Mouse (Mus musculus) ovary, adult 18-20 months (tissue): ENCODE results near the gene Evi5.
"Not testable (repeated sequence)": the region's sequence is repeated elsewhere in the genome, so short reads cannot be mapped to it uniquely, and the experiment has no call there.

Experiments used
- DNase-seq: peaks from one replicate; pipeline ENCODE4 v3.0.0; 2022; ENCODE audit warnings: low spot score, mixed read lengths

Gene Evi5

DNA sequence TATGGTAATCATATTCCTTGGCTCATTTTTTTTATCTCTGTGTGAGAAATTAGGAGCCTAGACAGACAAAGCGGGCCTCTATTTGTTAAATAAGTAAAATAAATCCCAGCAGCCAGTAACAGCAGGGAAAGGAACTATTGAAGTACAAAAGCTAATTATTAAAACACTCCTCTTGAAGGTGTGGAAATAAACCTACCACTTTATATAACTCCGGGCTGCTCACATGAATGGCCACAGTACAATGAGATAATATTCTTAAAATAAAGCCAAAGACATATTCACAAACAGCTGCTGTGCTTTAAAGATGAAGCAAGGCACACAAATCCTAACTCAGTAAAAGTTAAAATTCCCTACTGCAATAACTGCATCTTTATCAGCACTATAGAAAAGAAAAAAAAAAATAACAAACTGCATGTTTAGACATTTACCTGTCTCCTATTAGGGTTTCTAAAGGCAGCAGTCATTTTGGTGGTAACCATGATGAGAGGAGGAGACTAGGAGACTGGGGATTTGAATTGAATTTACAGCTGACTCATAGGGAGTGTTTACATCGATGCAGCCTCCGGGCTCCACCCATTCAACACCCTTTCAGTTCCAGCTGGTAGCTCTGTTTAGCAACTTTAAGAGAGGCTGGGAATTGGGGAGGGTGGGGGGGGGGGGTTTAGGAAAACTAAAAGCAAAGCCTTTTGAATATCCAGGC is at the start of gene Evi5:
Gene Evi5, minus strand, starts transcription at position 547 of the 700 bp plus-strand sequence.
- DNase-seq = no peak

DNA sequence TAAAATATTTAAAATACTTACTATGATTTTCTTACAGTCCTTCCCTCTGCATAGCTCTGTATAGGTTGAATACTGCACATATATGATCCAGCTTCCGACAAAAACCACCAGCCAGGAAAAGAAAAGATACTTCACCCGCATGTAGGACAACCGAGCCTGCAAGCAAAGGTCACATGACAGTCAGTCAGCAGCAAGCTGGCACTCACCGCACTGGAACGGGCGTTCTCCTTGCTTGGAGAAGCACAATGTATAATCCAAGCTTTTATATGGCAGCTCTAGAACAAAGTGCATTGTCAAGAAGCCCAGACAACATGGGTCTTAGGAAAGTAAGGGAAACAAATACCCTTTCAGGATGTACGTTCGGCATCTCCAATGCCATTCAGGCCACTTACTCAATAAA is 49.7 kb upstream of the Evi5 start:
- DNase-seq = no peak

DNA sequence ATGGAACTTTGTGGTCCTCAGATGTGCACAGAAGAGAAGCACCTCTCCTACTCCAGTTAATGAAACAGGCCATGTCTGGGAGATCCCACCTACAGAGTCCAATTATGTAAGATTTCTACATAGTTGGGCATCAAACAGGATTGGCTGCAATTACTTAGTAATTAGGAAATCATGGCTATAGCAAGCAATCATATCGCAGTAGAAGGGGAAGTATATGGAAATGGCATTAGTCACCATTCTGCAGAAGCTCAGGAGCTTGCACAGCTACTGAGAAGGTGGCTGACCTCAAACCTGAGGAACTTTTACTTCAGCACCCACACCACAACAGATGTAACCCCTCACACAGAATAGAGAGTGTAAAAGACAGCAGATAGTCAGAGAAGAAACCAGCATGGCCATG is 47.9 kb upstream of the Evi5 start:
- no peak for DNase-seq

DNA sequence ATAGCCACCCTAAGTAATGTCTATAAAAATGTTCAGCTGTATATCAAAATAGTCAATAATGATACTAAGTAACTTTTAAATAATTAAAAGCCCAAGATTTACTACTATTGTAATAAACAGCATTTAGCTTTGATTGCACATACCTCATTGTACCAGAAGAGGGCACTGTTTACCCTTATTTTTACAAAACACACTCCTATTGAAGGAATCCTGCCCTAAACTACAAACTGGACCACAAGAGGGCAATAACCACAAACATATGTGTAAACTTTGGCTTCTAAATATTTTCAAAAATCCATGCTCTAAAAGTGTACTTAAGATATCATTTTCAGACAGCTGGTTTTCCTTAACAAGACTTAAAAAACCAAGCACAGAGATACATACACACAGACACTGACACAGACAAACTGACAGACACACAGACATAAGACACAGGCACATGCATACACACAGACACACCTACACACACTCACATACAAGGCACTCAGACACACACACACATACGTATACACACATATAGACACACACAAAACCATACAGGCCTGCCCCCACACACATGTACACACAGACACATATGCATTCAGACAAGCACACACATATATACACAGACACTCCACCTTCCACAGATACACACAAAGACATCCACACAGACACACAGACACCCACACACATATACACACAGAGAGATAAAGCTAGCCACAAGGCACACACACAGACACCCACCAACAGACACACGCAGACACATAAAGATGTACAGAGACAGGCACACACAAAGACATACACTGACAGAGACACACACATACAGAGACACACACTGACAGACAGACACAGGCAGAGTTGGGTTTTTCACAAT is 46.7 kb upstream of the Evi5 start:
- DNase-seq = no peak

DNA sequence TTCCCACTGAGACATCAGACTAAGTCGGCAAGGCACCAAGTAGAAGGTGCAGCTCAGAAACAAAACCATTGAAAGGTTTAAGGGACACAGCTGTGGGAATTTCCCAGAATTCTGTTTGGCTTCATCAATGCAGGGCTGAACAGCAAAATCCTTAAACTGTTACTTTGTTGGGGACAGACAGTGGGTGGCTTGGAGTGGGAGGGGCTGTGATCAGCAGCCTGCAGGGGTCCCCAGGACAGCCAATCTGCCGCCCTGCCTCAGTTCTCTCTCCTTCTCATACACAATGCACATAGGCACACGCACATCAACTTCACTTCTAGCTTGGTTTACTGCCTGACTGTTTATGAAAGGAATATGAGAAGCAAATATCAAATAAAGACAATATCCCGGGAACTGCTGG is 40.4 kb upstream of the Evi5 start:
- DNase-seq = no peak

DNA sequence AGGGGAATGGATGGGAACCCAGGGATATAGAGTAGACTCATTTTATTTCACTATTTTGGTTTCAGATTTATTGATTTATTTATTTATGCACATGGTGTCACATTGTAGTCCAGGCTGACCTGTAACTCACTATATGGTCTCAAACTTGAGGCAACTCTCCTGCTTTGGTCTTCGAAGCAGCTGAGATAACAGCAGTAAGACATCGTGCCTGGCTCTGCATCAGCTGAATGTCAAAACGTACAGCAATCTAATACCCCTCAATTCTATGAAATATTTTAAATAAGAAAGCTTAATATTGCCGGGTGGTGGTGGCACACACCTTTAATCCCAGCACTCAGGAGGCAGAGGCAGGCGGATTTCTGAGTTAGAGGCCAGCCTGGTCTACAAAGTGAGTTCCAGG is 36.1 kb upstream of the Evi5 start:
- no peak for DNase-seq

DNA sequence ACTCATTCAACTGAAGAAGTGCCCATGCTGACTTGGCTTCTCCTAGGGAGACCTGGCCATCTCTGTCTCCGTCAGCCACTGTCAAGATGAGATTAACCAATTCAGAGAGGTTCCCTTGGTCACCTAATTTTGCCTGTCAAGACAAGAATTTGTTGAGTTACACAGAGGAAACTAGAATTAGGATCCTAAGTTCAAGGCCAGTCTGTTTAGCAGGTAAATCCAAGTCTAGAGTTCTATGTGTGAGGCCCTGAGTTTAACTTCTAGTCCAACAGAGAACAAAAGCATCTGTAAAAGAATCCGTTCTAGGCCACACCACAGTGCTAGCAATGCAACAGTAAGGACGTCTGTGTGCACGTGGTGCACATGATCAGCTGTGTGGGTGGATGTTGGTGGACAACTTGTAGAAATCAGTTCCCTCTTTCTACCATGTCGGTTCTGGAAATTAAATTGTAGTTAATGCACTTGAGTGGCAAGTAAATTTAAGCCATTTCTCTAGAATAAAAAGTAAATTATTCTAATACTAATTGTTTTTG is 35.2 kb upstream of the Evi5 start:
- no peak for DNase-seq

DNA sequence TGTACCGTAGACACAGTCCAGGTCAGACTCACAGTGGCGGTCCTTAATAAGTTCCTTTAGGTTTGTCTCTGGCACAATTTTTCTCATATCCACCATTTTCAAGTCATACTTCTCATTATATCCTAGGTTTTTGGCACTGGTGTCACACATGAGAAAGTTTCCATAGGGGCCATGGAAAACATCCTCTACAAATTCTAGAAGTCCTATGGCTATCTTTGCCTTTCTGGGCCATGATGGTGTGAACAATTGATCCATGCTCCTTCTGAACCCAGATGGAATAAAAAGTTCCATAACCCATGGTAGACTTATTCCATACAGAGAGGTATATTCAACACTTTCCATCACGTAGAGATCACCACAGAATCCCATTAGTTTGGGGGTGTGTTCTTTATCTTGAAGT is 34.8 kb upstream of the Evi5 start:
- no peak for DNase-seq

DNA sequence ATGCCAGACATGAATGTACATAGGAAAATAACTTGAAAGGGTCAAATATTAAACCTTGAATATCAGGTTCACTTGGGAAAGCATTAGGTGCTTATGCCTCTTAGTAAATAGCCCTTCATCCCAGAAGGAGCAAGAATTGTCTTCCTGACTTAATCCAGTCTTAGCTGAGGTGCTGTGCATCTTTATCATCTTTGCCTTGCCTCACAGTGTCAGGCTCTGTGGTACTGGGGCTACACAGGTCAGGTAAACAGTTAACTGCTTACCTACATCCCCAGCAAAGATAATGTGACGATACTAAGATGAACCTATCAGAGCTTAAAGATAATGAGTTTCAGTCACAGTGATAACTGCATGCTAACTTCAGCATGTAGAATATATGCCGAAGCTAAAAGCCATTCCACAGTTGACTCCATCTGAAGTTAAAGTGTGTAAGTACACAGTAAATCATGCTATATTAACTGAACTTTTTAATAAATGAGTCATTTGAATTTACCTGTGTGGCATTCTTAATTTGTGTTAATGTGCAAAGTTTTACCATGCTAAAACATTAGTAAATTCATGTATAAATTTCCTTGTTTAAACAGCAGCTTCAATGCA is 33.7 kb upstream of the Evi5 start:
- no peak for DNase-seq

DNA sequence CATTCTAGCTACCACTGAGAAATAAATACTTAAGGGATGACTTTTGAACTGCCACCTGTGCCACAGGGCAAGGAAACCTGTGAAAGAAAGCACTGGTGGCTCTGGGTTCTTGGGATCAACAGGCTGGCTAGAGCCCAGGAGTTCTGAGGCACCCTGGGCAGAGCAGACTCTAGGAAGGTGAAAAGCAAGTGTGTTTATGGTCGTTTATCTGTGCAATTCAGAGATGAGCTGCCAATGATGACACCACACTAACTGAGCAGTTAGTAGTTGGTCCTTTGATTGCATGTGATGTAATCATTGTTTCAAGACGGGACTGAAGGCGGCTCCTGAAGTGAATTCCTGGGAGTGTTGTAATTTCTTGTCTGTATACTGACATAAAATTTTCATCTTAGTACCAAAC is 29.4 kb upstream of the Evi5 start:
- no peak for DNase-seq

DNA sequence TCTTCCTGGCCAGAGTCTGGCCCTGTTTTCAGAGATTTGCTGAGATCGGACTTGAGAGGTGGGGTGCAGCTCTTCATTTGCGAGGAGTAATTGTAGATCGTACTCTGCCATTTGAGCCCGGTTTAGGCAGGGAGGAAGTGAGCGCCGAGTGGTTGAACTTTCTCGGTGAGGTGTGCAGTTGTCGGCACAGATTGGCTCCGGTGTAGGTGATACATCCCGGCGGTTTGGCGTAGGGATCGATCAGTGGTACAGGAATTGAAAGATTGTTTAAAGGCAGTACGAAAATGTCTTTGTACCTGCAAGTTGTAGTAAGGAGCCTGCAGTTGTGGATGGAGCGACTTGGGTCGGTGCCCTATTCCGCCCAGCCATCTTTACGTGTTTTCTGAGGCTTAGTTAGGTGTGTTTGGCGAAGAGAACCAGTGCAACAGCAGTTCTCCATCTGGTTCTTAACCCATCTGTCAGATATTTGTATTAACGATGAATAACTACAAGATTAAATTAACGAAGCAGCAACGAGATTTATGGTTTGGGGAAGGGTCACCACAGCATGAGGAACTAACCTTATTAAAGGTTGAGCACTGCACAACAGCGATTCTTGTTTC is 26.2 kb upstream of the Evi5 start:
- no peak for DNase-seq

DNA sequence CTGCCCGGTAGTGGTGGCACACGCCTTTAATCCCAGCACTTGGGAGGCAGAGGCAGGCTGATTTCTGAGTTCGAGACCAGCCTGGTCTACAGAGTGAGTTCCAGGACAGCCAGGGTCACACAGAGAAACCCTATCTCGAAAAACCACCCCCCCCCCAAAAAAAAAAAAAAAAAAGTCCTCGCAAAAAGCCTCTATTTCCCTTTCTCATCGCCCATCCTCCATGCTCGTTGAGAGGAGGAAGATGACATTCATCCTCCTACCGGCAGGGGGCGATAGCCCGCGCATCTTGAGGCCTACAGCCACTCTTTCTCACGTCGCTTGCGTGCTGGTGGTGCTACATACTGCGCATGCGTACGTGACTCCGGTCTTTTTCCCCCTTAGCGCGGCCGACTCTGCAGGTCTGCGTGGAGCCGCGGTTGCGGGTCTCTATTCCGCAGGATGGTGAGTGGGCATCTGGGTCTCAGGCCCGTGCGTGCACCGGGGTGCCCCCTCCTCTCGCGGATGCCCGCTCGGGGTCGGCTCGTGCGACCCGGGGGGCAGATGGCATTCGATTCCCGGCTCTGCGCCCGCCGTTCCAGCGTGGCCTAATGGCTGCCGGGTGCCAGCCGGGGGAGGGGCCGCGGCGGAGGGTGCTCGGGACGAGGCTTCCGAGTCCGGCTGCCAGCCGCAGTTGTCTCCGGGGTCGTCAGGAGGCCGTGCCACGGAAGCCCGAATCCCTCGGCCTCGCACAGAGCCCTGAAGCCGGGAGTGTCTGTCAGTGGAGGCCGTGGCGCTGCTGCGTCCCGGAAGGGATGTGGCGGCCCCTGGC is 25.5 kb upstream of the Evi5 start, which contains the start of gene Rpl5:
Gene Rpl5, plus strand, starts transcription at position 297 of the 808 bp plus-strand sequence.
- peak; percentile 88 for DNase-seq

DNA sequence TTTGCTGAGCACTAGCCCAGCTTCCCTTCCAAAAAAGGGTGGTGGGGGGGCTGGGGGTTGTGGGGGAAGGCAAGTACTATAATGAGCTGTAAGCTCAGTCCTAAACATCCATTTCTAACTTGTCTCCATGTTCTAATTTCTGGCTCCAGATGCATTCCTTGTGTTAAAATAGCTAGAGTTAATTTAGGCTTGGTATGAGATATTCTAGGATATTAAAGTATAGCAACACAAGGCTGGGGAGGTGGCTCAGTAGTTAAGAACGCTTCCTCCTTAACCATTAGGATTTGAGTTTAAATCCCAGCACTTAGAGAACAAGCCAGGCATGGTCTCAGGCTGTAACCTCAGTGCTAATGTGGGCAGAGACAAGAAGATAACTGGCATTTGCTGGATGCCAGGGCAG is 21.4 kb upstream of the Evi5 start:
- DNase-seq = no peak

DNA sequence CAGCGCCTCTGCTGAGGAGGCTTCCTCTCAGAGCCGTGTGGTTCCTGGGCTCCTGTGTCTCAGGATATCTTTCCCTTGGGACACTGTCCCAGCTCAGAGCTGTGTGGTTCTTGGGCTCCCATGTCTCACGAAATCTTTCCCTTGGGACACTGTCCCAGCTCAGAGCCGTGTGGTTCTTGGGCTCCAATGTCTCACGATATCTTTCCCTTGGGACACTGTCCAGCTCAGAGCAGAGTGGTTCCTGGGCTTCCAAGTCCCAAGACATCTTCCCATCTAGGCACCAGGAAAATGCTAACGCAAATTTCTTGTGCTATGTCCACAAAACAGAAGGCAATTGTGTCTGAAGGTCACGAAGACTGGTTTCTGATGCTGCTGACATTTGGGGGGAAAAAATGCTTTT is 19.8 kb upstream of the Evi5 start:
- no peak for DNase-seq

DNA sequence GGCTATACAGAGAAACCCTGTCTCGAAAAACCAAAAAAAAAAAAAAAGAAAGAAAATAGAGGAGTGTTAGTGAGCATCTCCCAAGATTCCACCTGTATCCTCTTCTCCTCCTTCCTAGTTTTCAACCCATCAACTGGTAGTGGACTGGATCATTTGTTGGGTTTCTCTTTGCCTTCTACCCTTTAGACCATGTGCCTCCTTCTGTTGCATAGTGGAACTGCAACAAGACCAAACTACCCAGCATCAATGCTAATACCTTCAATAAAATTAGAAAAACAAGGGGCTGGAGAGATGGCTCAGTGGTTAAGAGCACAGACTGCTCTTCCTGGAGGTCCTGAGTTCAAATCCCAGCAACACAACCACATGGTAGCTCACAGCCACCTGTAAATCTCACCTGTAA is 16.6 kb upstream of the Evi5 start:
- not testable (repeated sequence) for DNase-seq

DNA sequence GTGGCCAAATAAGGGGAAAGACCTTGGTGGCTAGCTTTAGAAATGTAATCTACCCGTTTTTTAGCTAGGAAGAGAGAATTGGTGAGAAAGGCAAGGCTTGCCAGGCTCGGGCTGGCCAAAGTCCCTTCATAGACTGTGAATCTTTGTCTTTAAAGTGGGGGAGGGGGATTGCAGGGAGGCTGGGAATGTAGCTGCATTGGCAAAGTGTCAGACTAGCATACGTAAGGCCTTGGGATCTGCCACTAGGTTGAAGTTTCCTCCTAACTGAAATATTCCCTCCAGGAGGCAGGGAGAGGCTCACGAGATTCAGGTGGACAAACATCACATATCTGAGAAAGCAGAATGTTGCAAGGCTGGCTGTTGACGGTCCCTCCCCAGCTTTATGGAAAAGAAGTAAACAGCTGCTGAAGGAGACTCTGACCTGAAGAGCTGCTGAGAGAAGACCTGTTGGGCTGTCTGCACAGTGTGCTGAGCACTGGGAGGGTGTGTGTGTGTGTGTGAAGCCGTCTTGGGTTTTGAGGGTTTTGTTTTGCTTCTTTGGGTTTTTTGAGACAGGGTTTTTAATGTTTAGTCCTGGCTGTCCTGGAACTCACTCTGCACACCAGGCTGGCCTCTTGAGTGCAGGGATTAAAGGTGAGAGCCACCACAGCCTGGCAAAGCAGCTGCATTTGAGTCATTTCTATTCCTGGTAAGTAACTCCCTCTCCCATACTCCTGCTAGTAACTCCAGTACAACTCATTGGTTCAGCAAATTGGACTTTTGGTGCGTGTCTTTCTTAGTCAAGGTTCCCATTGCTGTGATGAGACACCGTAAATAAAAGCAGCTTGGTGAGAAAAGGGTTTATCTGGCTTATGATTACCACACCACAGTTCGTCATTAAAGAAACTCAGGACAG is 15.3 kb upstream of the Evi5 start:
- DNase-seq = no peak

DNA sequence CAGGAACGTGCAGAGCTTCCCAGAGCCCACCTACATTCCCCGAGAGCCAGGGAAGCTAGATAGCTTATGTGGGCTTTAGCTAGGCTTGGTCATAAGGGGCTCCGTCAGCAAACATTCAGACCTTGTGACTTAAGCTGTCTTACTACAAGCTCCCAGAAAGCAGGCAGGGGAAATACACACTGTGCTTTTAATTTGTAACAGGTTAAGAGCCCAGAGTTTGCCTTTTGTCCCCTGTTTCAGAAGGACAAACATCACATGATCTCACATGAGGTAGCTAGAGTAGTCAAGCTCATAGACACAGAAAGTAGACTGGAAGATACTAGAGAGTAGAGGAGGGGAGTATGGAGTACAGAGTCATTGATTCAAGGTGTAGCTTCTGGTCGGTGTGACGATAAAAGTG is 5.8 kb upstream of the Evi5 start:
- no peak for DNase-seq

DNA sequence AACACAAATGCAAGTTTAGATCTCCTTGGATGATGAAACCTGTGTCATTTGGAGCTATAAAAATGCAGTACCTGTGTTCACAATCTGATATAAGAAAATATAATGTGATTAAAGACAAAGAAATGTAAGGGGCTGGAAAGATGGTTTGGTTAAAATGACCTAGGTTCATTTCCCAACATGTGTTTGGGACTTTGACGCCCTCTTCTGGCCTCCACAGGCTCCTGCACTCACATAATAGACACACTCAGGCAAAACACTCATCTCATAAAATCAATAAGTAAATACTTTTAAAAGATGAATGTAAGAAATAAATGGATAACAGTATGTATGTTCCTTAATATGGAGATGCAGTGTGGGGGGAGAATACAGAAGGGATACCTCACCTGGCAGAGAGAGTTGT is 2.1 kb upstream of the Evi5 start:
- DNase-seq = no peak

DNA sequence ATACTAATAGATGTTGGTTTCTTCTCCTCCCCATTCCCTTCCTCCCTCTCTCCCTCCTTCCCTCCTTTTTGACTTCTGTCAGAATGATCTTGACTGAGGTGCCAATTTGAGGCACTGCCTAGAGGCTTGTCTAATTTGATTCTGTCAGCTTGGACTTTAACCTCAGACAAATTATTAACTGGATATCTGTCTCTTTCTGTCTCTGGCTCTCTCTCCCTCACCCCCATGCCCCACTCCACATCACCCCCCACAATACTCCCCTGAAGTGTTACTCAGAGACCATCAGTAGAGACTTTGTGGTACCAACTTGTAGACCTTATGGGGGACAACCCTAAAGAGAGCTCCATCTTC is 329 bp upstream of the Evi5 start:
- no peak for DNase-seq

DNA sequence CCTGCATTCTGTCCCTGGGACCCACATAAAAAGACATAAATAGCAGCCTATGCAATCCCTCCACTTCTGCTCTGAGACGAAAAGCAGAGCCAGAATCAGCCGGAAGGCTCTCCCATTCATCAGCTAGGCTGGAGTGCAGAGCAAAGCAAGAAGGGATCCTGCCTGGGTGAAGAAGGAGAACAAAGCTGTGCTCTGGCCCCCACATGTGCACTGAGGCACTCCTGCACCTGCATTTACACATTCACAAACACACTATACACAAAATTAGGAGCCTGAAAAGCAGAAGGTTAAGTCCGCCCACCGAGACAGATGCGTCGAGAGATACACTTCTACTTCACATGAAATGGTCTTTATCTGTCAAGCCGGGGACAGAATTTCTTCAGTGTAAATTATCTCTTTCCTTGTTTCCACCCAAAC is 1.0 kb downstream of the Evi5 start:
- no peak for DNase-seq

DNA sequence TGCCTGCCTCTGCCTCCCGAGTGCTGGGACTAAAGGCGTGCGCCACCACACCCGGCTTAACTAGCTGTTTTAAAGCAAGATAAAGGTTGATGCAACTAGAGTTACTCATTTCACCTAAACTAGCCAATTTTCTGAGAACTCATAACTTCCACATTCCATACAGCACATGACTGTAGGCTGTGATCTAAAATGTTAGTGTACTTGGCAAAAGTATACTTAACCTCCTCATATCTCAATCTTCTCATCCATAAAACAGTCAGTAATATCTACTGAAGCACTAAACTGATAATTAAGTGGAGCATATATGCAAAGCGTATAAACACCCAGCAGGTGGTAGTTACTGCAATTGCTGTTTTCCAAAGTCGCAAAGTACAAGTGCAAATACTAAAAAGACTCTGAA is 1.6 kb downstream of the Evi5 start:
- DNase-seq = no peak
